Mouse (Mus musculus): ENCODE data around the gene Traf3ip2. TPM values are rescaled to one million over a fixed set of nuclear protein-coding genes. Genes with fewer than 3 reads are reported as not detected.

Traf3ip2 gene
- polyA plus RNA-seq, 1 experiment from 2014 or later, result 12.9 TPM

GRCm38 (mm10) chr10:39595862-39596261 is 16.9 kb upstream of the Traf3ip2 start:
- Histone ChIP-seq H3K4me3 (ENCODE audit: low read depth, low read length) (no peak overlapping the region), H3K27me3 (ENCODE audit: control insufficient read depth, insufficient read depth, low read length) (no peaks in the 10 kb centered on the region), H3K9ac (ENCODE audit: low read depth, low read length) (no peak overlapping the region), H3K36me3 (ENCODE audit: control insufficient read depth, insufficient read depth, low read length) (no peaks in the 10 kb centered on the region), H3K9me3 (replicated peaks; ENCODE audit: control insufficient read depth, low read length) (peaks cover 6% of the 10 kb centered on the region), H3K27ac (ENCODE audit: low read depth, low read length) (no peak overlapping the region), H3K4me2 (no peak overlapping the region), H3K4me1 (ENCODE audit: control insufficient read depth, insufficient read depth, low read length) (no peaks in the 10 kb centered on the region; the same call in 1 of the 2 replicates)
- ATAC-seq (replicated peaks; ENCODE audit: insufficient number of reproducible peaks, low FRiP score, low TSS enrichment), result no peak
- 71% methylated on average over 3 of the region's 3 CpGs for WGBS (ENCODE audit: insufficient replicate concordance)

GRCm38 (mm10) chr10:39597116-39597791 is 15.5 kb upstream of the Traf3ip2 start:
- Histone ChIP-seq H3K4me2 (no peak overlapping the region), H3K9me3 (replicated peaks; ENCODE audit: control insufficient read depth, low read length) (peaks cover 6% of the 10 kb centered on the region), H3K9ac (ENCODE audit: low read depth, low read length) (no peak overlapping the region), H3K36me3 (ENCODE audit: control insufficient read depth, insufficient read depth, low read length) (no peaks in the 10 kb centered on the region), H3K4me1 (ENCODE audit: control insufficient read depth, insufficient read depth, low read length) (no peaks in the 10 kb centered on the region; the same call in 1 of the 2 replicates), H3K4me3 (ENCODE audit: low read depth, low read length) (no peak overlapping the region), H3K27me3 (ENCODE audit: control insufficient read depth, insufficient read depth, low read length) (no peaks in the 10 kb centered on the region), H3K27ac (ENCODE audit: low read depth, low read length) (no peak overlapping the region)
- no peak for ATAC-seq (replicated peaks; ENCODE audit: insufficient number of reproducible peaks, low FRiP score, low TSS enrichment)
- 53% methylated on average over 9 of the region's 9 CpGs for WGBS (ENCODE audit: insufficient replicate concordance)

DNA sequence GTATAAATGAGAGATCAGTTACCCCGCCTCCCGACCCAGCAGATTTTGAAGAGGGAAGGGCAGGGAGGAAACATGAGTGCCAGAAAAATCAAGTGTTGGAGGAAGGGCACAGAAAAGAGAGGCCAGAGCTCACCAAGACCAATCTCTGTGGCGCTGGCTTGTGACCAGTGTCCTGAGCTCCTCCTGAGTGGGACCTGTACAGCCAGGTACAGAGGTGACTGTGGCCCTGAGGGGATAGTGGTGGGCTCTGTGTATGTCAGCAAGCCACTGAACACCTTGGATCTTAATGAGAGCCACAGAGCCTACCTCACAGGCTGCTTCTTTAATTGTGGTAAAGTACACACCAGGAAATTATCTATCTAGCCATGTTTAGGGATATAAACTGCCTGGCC is 14.9 kb upstream of the Traf3ip2 start:
- 73% methylated on average over 3 of the region's 3 CpGs for WGBS (ENCODE audit: insufficient replicate concordance)
- no peak overlapping the region for H3K27ac ChIP-seq (ENCODE audit: low read depth, low read length)

GRCm38 (mm10) chr10:39599601-39600000 is 13.1 kb upstream of the Traf3ip2 start:
- H3K9ac ChIP-seq (ENCODE audit: low read depth, low read length), result no peak overlapping the region
- H3K27me3 ChIP-seq (ENCODE audit: control insufficient read depth, insufficient read depth, low read length), result no peaks in the 10 kb centered on the region
- no peak overlapping the region for H3K4me2 ChIP-seq
- H3K4me3 ChIP-seq (ENCODE audit: low read depth, low read length), result no peak overlapping the region
- H3K27ac ChIP-seq (ENCODE audit: low read depth, low read length), result no peak overlapping the region
- ATAC-seq (replicated peaks; ENCODE audit: insufficient number of reproducible peaks, low FRiP score, low TSS enrichment), result no peak
- WGBS (ENCODE audit: insufficient replicate concordance), result 86% methylated on average over 4 of the region's 4 CpGs
- no peaks in the 10 kb centered on the region; the same call in 1 of the 2 replicates for H3K4me1 ChIP-seq (ENCODE audit: control insufficient read depth, insufficient read depth, low read length)
- no peaks in the 10 kb centered on the region for H3K36me3 ChIP-seq (ENCODE audit: control insufficient read depth, insufficient read depth, low read length)
- no peaks in the 10 kb centered on the region for H3K9me3 ChIP-seq (replicated peaks; ENCODE audit: control insufficient read depth, low read length)

More for the DNA sequence above, 14.9 kb upstream of the Traf3ip2 start:
- Histone ChIP-seq H3K27me3 (ENCODE audit: control insufficient read depth, insufficient read depth, low read length) (no peaks in the 10 kb centered on the region), H3K4me1 (ENCODE audit: control insufficient read depth, insufficient read depth, low read length) (no peaks in the 10 kb centered on the region; the same call in 1 of the 2 replicates), H3K9ac (ENCODE audit: low read depth, low read length) (no peak overlapping the region), H3K36me3 (ENCODE audit: control insufficient read depth, insufficient read depth, low read length) (no peaks in the 10 kb centered on the region), H3K4me3 (ENCODE audit: low read depth, low read length) (no peak overlapping the region), H3K4me2 (no peak overlapping the region), H3K9me3 (replicated peaks; ENCODE audit: control insufficient read depth, low read length) (peaks cover 6% of the 10 kb centered on the region)
- ATAC-seq (replicated peaks; ENCODE audit: insufficient number of reproducible peaks, low FRiP score, low TSS enrichment), result no peak

DNA sequence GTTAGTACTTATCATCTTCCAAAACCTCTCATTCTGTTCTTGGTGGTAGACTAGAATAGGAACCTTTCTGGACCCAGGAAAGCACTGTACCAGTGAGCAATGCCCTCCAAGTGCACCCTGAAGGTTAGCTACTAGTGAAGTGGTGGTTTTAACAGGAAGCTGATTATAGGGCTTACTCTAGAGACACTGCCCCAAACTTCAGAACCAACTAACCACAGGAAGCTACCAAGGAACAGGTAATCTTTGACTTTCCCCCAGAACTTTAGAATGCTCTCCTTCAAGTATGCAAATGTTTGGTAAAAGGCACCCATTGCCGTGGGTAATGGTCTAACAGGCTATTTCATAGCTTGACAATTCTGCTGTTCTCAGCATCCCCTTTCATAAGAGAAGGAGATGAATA is 12.6 kb upstream of the Traf3ip2 start:
- no peak for ATAC-seq (replicated peaks; ENCODE audit: insufficient number of reproducible peaks, low FRiP score, low TSS enrichment)
- H3K27ac ChIP-seq (ENCODE audit: low read depth, low read length), result no peak overlapping the region
- H3K4me1 ChIP-seq (ENCODE audit: control insufficient read depth, insufficient read depth, low read length), result no peaks in the 10 kb centered on the region; the same call in 1 of the 2 replicates
- no peaks in the 10 kb centered on the region for H3K9me3 ChIP-seq (replicated peaks; ENCODE audit: control insufficient read depth, low read length)
- 59% methylated on average over 1 of the region's 1 CpGs for WGBS (ENCODE audit: insufficient replicate concordance)
- no peak overlapping the region for H3K4me3 ChIP-seq (ENCODE audit: low read depth, low read length)
- no peaks in the 10 kb centered on the region for H3K36me3 ChIP-seq (ENCODE audit: control insufficient read depth, insufficient read depth, low read length)
- H3K9ac ChIP-seq (ENCODE audit: low read depth, low read length), result no peak overlapping the region
- no peak overlapping the region for H3K4me2 ChIP-seq
- no peaks in the 10 kb centered on the region for H3K27me3 ChIP-seq (ENCODE audit: control insufficient read depth, insufficient read depth, low read length)

DNA sequence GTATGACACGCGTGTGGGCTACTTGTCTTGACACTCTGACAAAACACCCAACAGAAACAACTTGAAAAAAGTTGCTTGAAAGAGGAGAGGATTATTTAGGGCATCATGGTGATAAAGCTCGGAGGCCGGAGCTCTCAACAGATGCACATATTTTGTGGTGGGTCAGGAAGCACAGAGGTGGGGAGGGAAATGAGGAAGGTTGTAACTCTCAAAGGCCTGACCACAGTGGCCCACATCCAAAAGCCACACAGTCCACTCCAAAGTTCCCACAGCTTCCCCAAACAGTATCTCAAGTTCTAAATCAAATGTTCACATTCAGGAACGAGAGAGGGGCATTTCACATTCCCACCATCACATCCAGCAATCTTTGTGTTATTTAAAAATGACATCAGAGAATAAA is 11.7 kb upstream of the Traf3ip2 start:
- WGBS (ENCODE audit: insufficient replicate concordance), result 70% methylated on average over 5 of the region's 5 CpGs
- no peaks in the 10 kb centered on the region for H3K27me3 ChIP-seq (ENCODE audit: control insufficient read depth, insufficient read depth, low read length)
- no peak overlapping the region for H3K4me3 ChIP-seq (ENCODE audit: low read depth, low read length)
- H3K9me3 ChIP-seq (replicated peaks; ENCODE audit: control insufficient read depth, low read length), result no peaks in the 10 kb centered on the region
- no peak overlapping the region for H3K9ac ChIP-seq (ENCODE audit: low read depth, low read length)
- ATAC-seq (replicated peaks; ENCODE audit: insufficient number of reproducible peaks, low FRiP score, low TSS enrichment), result no peak
- H3K4me1 ChIP-seq (ENCODE audit: control insufficient read depth, insufficient read depth, low read length), result no peaks in the 10 kb centered on the region; the same call in 1 of the 2 replicates
- H3K36me3 ChIP-seq (ENCODE audit: control insufficient read depth, insufficient read depth, low read length), result no peaks in the 10 kb centered on the region
- H3K27ac ChIP-seq (ENCODE audit: low read depth, low read length), result no peak overlapping the region
- H3K4me2 ChIP-seq, result no peak overlapping the region

DNA sequence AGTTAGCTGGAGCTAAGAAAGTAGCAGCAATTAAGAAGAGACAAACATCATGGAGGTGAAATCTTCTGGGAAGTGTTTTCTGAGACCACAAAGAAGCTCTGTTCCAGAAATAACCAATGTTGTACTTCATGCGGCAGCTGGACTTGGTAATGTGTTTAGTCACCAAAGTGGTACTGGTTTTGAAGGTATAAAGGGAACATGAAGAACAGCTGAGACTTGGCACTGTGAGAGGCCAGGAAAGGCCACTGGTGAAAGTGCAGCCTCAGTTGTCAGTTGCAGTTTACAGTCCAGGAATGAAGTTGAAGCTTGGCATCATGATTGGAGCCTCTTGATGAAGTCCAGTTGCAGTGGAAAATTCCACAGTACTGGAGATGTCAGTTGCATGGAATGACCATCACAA is 6.3 kb upstream of the Traf3ip2 start:
- 85% methylated on average over 1 of the region's 1 CpGs for WGBS (ENCODE audit: insufficient replicate concordance)

GRCm38 (mm10) chr10:39611234-39611633 is 1.5 kb upstream of the Traf3ip2 start:
- Histone ChIP-seq H3K27ac (ENCODE audit: low read depth, low read length) (no peak overlapping the region), H3K27me3 (ENCODE audit: control insufficient read depth, insufficient read depth, low read length) (no peaks in the 10 kb centered on the region), H3K4me1 (ENCODE audit: control insufficient read depth, insufficient read depth, low read length) (peaks cover 11% of the 10 kb centered on the region), H3K4me3 (ENCODE audit: low read depth, low read length) (no peak overlapping the region), H3K9me3 (replicated peaks; ENCODE audit: control insufficient read depth, low read length) (no peaks in the 10 kb centered on the region), H3K36me3 (ENCODE audit: control insufficient read depth, insufficient read depth, low read length) (no peaks in the 10 kb centered on the region), H3K9ac (ENCODE audit: low read depth, low read length) (no peak overlapping the region), H3K4me2 (no peak overlapping the region)
- no peak for ATAC-seq (replicated peaks; ENCODE audit: insufficient number of reproducible peaks, low FRiP score, low TSS enrichment)
- WGBS (ENCODE audit: insufficient replicate concordance), result 57% methylated on average over 3 of the region's 3 CpGs

More for the DNA sequence above, 6.3 kb upstream of the Traf3ip2 start:
- no peak overlapping the region for H3K9ac ChIP-seq (ENCODE audit: low read depth, low read length)
- no peaks in the 10 kb centered on the region for H3K36me3 ChIP-seq (ENCODE audit: control insufficient read depth, insufficient read depth, low read length)
- no peak overlapping the region for H3K4me3 ChIP-seq (ENCODE audit: low read depth, low read length)
- H3K4me1 ChIP-seq (ENCODE audit: control insufficient read depth, insufficient read depth, low read length), result no peaks in the 10 kb centered on the region
- no peak for ATAC-seq (replicated peaks; ENCODE audit: insufficient number of reproducible peaks, low FRiP score, low TSS enrichment)
- no peak overlapping the region for H3K27ac ChIP-seq (ENCODE audit: low read depth, low read length)
- no peaks in the 10 kb centered on the region for H3K27me3 ChIP-seq (ENCODE audit: control insufficient read depth, insufficient read depth, low read length)
- no peaks in the 10 kb centered on the region for H3K9me3 ChIP-seq (replicated peaks; ENCODE audit: control insufficient read depth, low read length)
- H3K4me2 ChIP-seq, result no peak overlapping the region

DNA sequence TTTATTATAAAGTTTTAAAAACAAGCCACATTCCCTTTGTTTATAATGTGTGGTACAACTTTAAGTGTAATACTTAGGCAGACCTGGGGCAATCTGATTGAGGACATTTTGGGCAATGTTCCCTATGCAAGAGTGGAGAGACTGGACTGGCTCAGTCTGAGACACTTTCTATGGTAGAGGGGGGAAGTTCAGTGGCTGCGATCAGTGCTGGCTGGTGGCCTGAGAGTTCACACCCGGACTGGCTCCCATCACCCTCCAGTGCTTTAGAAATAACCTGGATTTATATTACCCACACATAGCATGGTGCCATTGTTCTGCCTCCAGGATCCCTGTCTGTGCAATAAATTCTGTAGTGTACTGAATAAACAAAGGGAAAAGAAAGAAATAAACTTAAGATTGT is 603 bp upstream of the Traf3ip2 start:
- Histone ChIP-seq H3K27me3 (ENCODE audit: control insufficient read depth, insufficient read depth, low read length) (no peaks in the 10 kb centered on the region), H3K36me3 (ENCODE audit: control insufficient read depth, insufficient read depth, low read length) (no peaks in the 10 kb centered on the region), H3K27ac (ENCODE audit: low read depth, low read length) (no peak overlapping the region), H3K9ac (ENCODE audit: low read depth, low read length) (no peak overlapping the region), H3K4me1 (ENCODE audit: control insufficient read depth, insufficient read depth, low read length) (peaks cover 11% of the 10 kb centered on the region), H3K4me3 (ENCODE audit: low read depth, low read length) (no peak overlapping the region), H3K4me2 (no peak overlapping the region), H3K9me3 (replicated peaks; ENCODE audit: control insufficient read depth, low read length) (no peaks in the 10 kb centered on the region)
- WGBS (ENCODE audit: insufficient replicate concordance), result 73% methylated on average over 2 of the region's 2 CpGs
- ATAC-seq (replicated peaks; ENCODE audit: insufficient number of reproducible peaks, low FRiP score, low TSS enrichment), result no peak
